Mouse (Mus musculus): Measurements from ENCODE around the gene Gm10974. TPM values are rescaled to one million over a fixed set of nuclear protein-coding genes. Genes with fewer than 3 reads are reported as not detected.

Gene Gm10974
- not detected in 2 replicates for polyA plus RNA-seq (2011; ENCODE audit: insufficient read length, low read depth, missing spikeins)

- Histone ChIP-seq H3K27ac (ENCODE audit: insufficient read depth, low read length) (peak within 1 kb of the TSS; percentile 100), H3K4me1 (ENCODE audit: control insufficient read depth, insufficient read depth, low read length) (peaks cover 25% of the 10 kb centered on the region), H3K4me3 (ENCODE audit: insufficient read depth, low read length) (no peak within 1 kb of the TSS)
- no peak for TF ChIP-seq CTCF (IDR thresholded peaks at IDR 0.05; ENCODE audit: borderline replicate concordance, insufficient read depth, low read length)
- TF ChIP-seq POLR2A (IDR thresholded peaks at IDR 0.05; ENCODE audit: low read depth, low read length): no peak
These were observed at the start of gene Gm10974 for GRCm38 (mm10) chr7:66365904-66366303. TSS of gene Gm10974 (plus strand) at chr7:66365905.

GRCm38 (mm10) chr7:66318147-66318546, 47.6 kb upstream of the Gm10974 start:
- no peak for TF ChIP-seq CTCF (IDR thresholded peaks at IDR 0.05; ENCODE audit: borderline replicate concordance, insufficient read depth, low read length)
- no peak for TF ChIP-seq POLR2A (IDR thresholded peaks at IDR 0.05; ENCODE audit: low read depth, low read length)
- peaks cover 5% of the 10 kb centered on the region; the same call in 1 of the 2 replicates for H3K4me1 ChIP-seq (ENCODE audit: control insufficient read depth, insufficient read depth, low read length)
- no peak overlapping the region for H3K27ac ChIP-seq (ENCODE audit: insufficient read depth, low read length)
- H3K4me3 ChIP-seq (ENCODE audit: insufficient read depth, low read length): no peak overlapping the region

- peaks cover 5% of the 10 kb centered on the region; the same call in 1 of the 2 replicates for H3K4me1 ChIP-seq (ENCODE audit: control insufficient read depth, insufficient read depth, low read length)
- H3K4me3 ChIP-seq (ENCODE audit: insufficient read depth, low read length): no peak overlapping the region
- TF ChIP-seq POLR2A (IDR thresholded peaks at IDR 0.05; ENCODE audit: low read depth, low read length) (no peak), CTCF (IDR thresholded peaks at IDR 0.05; ENCODE audit: borderline replicate concordance, insufficient read depth, low read length) (no peak)
- H3K27ac ChIP-seq (ENCODE audit: insufficient read depth, low read length): no peak overlapping the region
These were observed 44.7 kb upstream of the Gm10974 start for GRCm38 (mm10) chr7:66320996-66321395.

GRCm38 (mm10) chr7:66323252-66324015, 42.3 kb upstream of the Gm10974 start:
- TF ChIP-seq POLR2A (IDR thresholded peaks at IDR 0.05; ENCODE audit: low read depth, low read length) (no peak), CTCF (IDR thresholded peaks at IDR 0.05; ENCODE audit: borderline replicate concordance, insufficient read depth, low read length) (no peak)
- H3K4me1 ChIP-seq (ENCODE audit: control insufficient read depth, insufficient read depth, low read length): peaks cover 5% of the 10 kb centered on the region; the same call in 1 of the 2 replicates
- H3K4me3 ChIP-seq (ENCODE audit: insufficient read depth, low read length): no peak overlapping the region
- H3K27ac ChIP-seq (ENCODE audit: insufficient read depth, low read length): no peak overlapping the region

GRCm38 (mm10) chr7:66325419-66326053, 40.2 kb upstream of the Gm10974 start:
- H3K4me3 ChIP-seq (ENCODE audit: insufficient read depth, low read length): no peak overlapping the region
- H3K4me1 ChIP-seq (ENCODE audit: control insufficient read depth, insufficient read depth, low read length): no peaks in the 10 kb centered on the region
- H3K27ac ChIP-seq (ENCODE audit: insufficient read depth, low read length): 0 out of 2 replicates have a peak overlapping the region, but pooled peaks have one; percentile 7
- TF ChIP-seq CTCF (IDR thresholded peaks at IDR 0.05; ENCODE audit: borderline replicate concordance, insufficient read depth, low read length): no peak
- no peak for TF ChIP-seq POLR2A (IDR thresholded peaks at IDR 0.05; ENCODE audit: low read depth, low read length)

GRCm38 (mm10) chr7:66327516-66327915, 38.2 kb upstream of the Gm10974 start:
- Histone ChIP-seq H3K27ac (ENCODE audit: insufficient read depth, low read length) (no peak overlapping the region), H3K4me1 (ENCODE audit: control insufficient read depth, insufficient read depth, low read length) (no peaks in the 10 kb centered on the region), H3K4me3 (ENCODE audit: insufficient read depth, low read length) (no peak overlapping the region)
- TF ChIP-seq POLR2A (IDR thresholded peaks at IDR 0.05; ENCODE audit: low read depth, low read length): no peak
- TF ChIP-seq CTCF (IDR thresholded peaks at IDR 0.05; ENCODE audit: borderline replicate concordance, insufficient read depth, low read length): no peak

GRCm38 (mm10) chr7:66330610-66331009, 35.1 kb upstream of the Gm10974 start:
- no peak overlapping the region for H3K27ac ChIP-seq (ENCODE audit: insufficient read depth, low read length)
- H3K4me1 ChIP-seq (ENCODE audit: control insufficient read depth, insufficient read depth, low read length): no peaks in the 10 kb centered on the region
- no peak overlapping the region for H3K4me3 ChIP-seq (ENCODE audit: insufficient read depth, low read length)
- no peak for TF ChIP-seq CTCF (IDR thresholded peaks at IDR 0.05; ENCODE audit: borderline replicate concordance, insufficient read depth, low read length)
- TF ChIP-seq POLR2A (IDR thresholded peaks at IDR 0.05; ENCODE audit: low read depth, low read length): no peak

- TF ChIP-seq POLR2A (IDR thresholded peaks at IDR 0.05; ENCODE audit: low read depth, low read length) (no peak), CTCF (IDR thresholded peaks at IDR 0.05; ENCODE audit: borderline replicate concordance, insufficient read depth, low read length) (no peak)
- H3K27ac ChIP-seq (ENCODE audit: insufficient read depth, low read length): no peak overlapping the region
- no peak overlapping the region for H3K4me3 ChIP-seq (ENCODE audit: insufficient read depth, low read length)
- H3K4me1 ChIP-seq (ENCODE audit: control insufficient read depth, insufficient read depth, low read length): peaks cover 3% of the 10 kb centered on the region; the same call in 1 of the 2 replicates
These were observed 33.4 kb upstream of the Gm10974 start for GRCm38 (mm10) chr7:66332340-66332739.

- Histone ChIP-seq H3K4me1 (ENCODE audit: control insufficient read depth, insufficient read depth, low read length) (peaks cover 9% of the 10 kb centered on the region), H3K27ac (ENCODE audit: insufficient read depth, low read length) (no peak overlapping the region), H3K4me3 (ENCODE audit: insufficient read depth, low read length) (no peak overlapping the region)
- TF ChIP-seq CTCF (IDR thresholded peaks at IDR 0.05; ENCODE audit: borderline replicate concordance, insufficient read depth, low read length) (no peak), POLR2A (IDR thresholded peaks at IDR 0.05; ENCODE audit: low read depth, low read length) (no peak)
These were observed 31.7 kb upstream of the Gm10974 start for GRCm38 (mm10) chr7:66333906-66334500.
